Mouse (Mus musculus) lung, postnatal 0 days (tissue): ENCODE results near the gene Akna.

Source experiments
- CTCF ChIP-seq: IDR thresholded peaks from 2 replicates; pipeline ENCODE4 v1.5.1; 2016; ENCODE audit warnings: antibody characterized with exemption, mild to moderate bottlenecking
- EP300 ChIP-seq: IDR thresholded peaks from 2 replicates; pipeline ENCODE4 v1.6.1; 2016; ENCODE audit warnings: antibody characterized with exemption, mild to moderate bottlenecking, control low read depth

GRCm38 (mm10) chr4:63370897-63371296 lies 32.3 kb downstream of the Akna start:
- TF ChIP-seq CTCF (no peak), EP300 (no peak)
